Mouse (Mus musculus) neural tube, embryonic 14.5 days (tissue): ENCODE data around the gene Fancc. TPM values are rescaled to one million over a fixed set of nuclear protein-coding genes. Genes with fewer than 3 reads are reported as not detected.
A peak's percentile ranks its signal among the peaks of the same experiment; 100 is the strongest.
"Not testable (repeated sequence)": the region's sequence is repeated elsewhere in the genome, so short reads cannot be mapped to it uniquely, and the experiment has no call there.

Experiments
- ATAC-seq: fragments of 200-750 bp; cut with Nextera tagmentation; 2 replicates; pipeline ENCODE4 v1.8.0; 2017; ENCODE audit warnings: low read depth, mild to moderate bottlenecking, moderate TSS enrichment, moderate library complexity
- H3K27ac ChIP-seq: fragments of 300-500 bp; sonication (generic); 2 replicates; pipeline ENCODE4 v1.5.1; 2014; ENCODE audit warnings: low read depth, mild to moderate bottlenecking, control low read depth, low read length, moderate library complexity, mixed read lengths
- H3K27me3 ChIP-seq: fragments of 300-500 bp; sonication (generic); 2 replicates; pipeline ENCODE4 v1.6.1; 2014; ENCODE audit warnings: low read length; ENCODE audit not compliant: control insufficient read depth, insufficient read depth
- H3K36me3 ChIP-seq: fragments of 300-500 bp; sonication (generic); 2 replicates; pipeline ENCODE4 v1.6.1; 2014; ENCODE audit warnings: low read length, mixed read lengths; ENCODE audit not compliant: control insufficient read depth, insufficient read depth
- H3K4me1 ChIP-seq: fragments of 300-500 bp; sonication (generic); 2 replicates; pipeline ENCODE4 v1.6.1; 2014; ENCODE audit warnings: low read length; ENCODE audit not compliant: control insufficient read depth, insufficient read depth
- H3K4me2 ChIP-seq: fragments of 300-500 bp; sonication (generic); 2 replicates; pipeline ENCODE4 v1.6.1; 2014; ENCODE audit warnings: mild to moderate bottlenecking, low read depth, low read length, control low read depth
- H3K4me3 ChIP-seq: fragments of 300-500 bp; sonication (generic); 2 replicates; pipeline ENCODE4 v1.5.1; 2014; ENCODE audit warnings: low read depth, low read length, control low read depth, mixed read lengths
- H3K9ac ChIP-seq: fragments of 300-500 bp; sonication (generic); replicated peaks from 2 replicates; pipeline ENCODE4 v1.6.1; 2014; ENCODE audit warnings: low read depth, mild to moderate bottlenecking, control low read depth, low read length, mixed read lengths
- H3K9me3 ChIP-seq: fragments of 300-500 bp; sonication (generic); 2 replicates; pipeline ENCODE4 v1.6.1; 2016; ENCODE audit warnings: low read length; ENCODE audit not compliant: control insufficient read depth
- WGBS: fragments of 180-500 bp; shearing (Covaris S2); extraction: QIAGEN DNeasy Blood & Tissue Kit; methylation state at CpG from one replicate; pipeline ENCODE4 v1.1.7; 2014; 5-methylcytosine and 5-hydroxymethylcytosine counted together
- polyA plus RNA-seq: library from polyadenylated mRNA; unstranded; fragments of >200 nt; fragmentation: Nextera tagmentation; extraction: Ambion mirVana; gene quantifications from 2 replicates; pipeline ENCODE4 v1.2.1, GENCODE M21; 2014

The Fancc gene
- polyA plus RNA-seq, 1 experiment from 2014 or later, result 14.6 TPM

GRCm38 (mm10) chr13:63324311-63324710 lies 172.8 kb downstream of the Fancc start:
- H3K27ac ChIP-seq, result no peak overlapping the region
- 0 out of 2 replicates have a peak, but pooled peaks cover 3% of the 10 kb centered on the region for H3K4me1 ChIP-seq
- no peak overlapping the region for H3K9ac ChIP-seq
- no peak overlapping the region for H3K4me2 ChIP-seq
- H3K9me3 ChIP-seq, result no peaks in the 10 kb centered on the region
- ATAC-seq, result no peak
- 74% methylated on average over 3 of the region's 3 CpGs for WGBS
- H3K36me3 ChIP-seq, result no peaks in the 10 kb centered on the region
- no peak overlapping the region for H3K4me3 ChIP-seq
- no peaks in the 10 kb centered on the region for H3K27me3 ChIP-seq

- Histone ChIP-seq H3K4me2 (no peak overlapping the region), H3K4me1 (no peaks in the 10 kb centered on the region), H3K36me3 (no peaks in the 10 kb centered on the region), H3K27ac (no peak overlapping the region), H3K4me3 (no peak overlapping the region), H3K9ac (no peak overlapping the region), H3K27me3 (no peaks in the 10 kb centered on the region), H3K9me3 (no peaks in the 10 kb centered on the region)
- WGBS, result 73% methylated on average over 9 of the region's 9 CpGs
- ATAC-seq, result no peak
Measured at GRCm38 (mm10) chr13:63323286-63324075, 173.6 kb downstream of the Fancc start.

- Histone ChIP-seq H3K4me2 (no peak overlapping the region), H3K4me3 (no peak overlapping the region), H3K9ac (no peak overlapping the region), H3K9me3 (no peaks in the 10 kb centered on the region), H3K27ac (no peak overlapping the region), H3K36me3 (no peaks in the 10 kb centered on the region), H3K27me3 (no peaks in the 10 kb centered on the region), H3K4me1 (no peaks in the 10 kb centered on the region)
- no peak for ATAC-seq
- WGBS, result 85% methylated on average over 6 of the region's 6 CpGs
Measured at GRCm38 (mm10) chr13:63322756-63323155, 174.3 kb downstream of the Fancc start.

DNA sequence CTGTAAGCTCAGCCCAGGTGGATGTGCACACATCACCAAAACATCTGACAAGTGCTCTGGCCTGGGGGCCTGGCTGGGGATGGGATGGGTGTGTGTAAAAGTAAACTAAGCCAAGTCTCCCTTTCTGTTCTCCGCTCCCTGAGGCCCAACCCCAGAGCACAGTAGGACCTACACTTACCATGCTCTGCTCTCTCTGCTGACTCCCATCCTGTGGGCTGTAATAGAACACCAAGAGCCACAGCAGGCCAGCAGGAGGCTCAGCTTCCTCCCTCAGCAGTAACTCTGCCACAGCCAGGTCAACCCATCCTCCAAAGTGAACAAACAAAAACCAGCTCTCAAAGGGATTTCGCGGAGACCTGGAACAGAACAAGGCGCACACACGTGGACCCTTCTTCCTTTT lies 175.4 kb downstream of the Fancc start:
- no peak for ATAC-seq
- Histone ChIP-seq H3K9me3 (no peaks in the 10 kb centered on the region), H3K4me1 (no peaks in the 10 kb centered on the region), H3K27me3 (no peaks in the 10 kb centered on the region), H3K9ac (no peak overlapping the region), H3K4me2 (no peak overlapping the region), H3K4me3 (no peak overlapping the region), H3K36me3 (no peaks in the 10 kb centered on the region), H3K27ac (no peak overlapping the region)
- 61% methylated on average over 5 of the region's 5 CpGs for whole genome bisulfite sequencing

DNA sequence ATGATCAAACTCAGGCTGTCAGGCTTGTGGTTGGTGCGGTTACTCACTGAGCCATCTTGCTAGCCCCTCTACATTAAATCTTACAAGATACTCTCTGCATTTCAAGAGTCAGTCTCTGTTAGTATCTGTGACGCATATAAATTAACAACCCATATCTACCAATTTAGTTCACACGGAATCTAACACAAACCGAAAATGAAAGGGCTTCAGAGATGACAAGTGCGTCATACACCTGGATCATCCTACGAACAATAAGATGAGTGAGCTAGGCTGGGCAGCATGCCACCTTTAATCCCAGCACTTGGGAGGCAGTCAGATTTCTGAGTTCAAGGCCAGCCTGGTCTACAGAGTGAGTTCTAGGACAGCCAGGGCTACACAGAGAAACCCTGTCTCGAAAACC lies 177.3 kb downstream of the Fancc start:
- WGBS, result 98% methylated on average over 7 of the region's 7 CpGs
- Histone ChIP-seq H3K4me3 (no peak overlapping the region), H3K4me2 (no peak overlapping the region), H3K9me3 (no peaks in the 10 kb centered on the region), H3K27ac (no peak overlapping the region), H3K36me3 (no peaks in the 10 kb centered on the region), H3K27me3 (no peaks in the 10 kb centered on the region), H3K4me1 (no peaks in the 10 kb centered on the region), H3K9ac (no peak overlapping the region)
- no peak for ATAC-seq

DNA sequence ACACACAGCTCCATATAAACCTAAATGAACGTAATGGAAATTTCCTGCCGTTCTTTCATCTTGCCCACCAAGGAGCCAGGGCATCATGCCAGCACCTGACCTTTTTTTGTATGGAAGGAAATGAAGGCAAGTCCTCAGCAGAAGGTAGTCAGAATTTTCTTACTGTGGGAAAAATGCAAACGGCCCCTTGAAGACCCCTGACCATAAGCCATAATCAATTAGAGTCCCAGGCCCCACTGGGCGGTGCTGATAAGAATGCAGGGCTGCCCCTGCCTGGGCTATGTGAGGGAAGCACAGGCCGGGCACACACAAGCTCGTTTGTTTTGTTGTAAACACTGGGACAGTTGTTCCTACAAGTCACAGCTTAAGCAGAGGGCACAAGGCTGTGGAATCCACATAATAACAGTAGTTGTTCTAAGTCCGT lies 179.4 kb downstream of the Fancc start:
- H3K4me3 ChIP-seq, result no peak overlapping the region
- no peaks in the 10 kb centered on the region for H3K36me3 ChIP-seq
- 32% methylated on average over 7 of the region's 7 CpGs for WGBS
- H3K27me3 ChIP-seq, result no peaks in the 10 kb centered on the region
- no peaks in the 10 kb centered on the region for H3K4me1 ChIP-seq
- H3K9ac ChIP-seq, result no peak overlapping the region
- H3K4me2 ChIP-seq, result no peak overlapping the region
- no peak overlapping the region for H3K27ac ChIP-seq
- no peaks in the 10 kb centered on the region for H3K9me3 ChIP-seq
- peak; percentile 57; the same call in 1 of the 2 replicates for ATAC-seq

DNA sequence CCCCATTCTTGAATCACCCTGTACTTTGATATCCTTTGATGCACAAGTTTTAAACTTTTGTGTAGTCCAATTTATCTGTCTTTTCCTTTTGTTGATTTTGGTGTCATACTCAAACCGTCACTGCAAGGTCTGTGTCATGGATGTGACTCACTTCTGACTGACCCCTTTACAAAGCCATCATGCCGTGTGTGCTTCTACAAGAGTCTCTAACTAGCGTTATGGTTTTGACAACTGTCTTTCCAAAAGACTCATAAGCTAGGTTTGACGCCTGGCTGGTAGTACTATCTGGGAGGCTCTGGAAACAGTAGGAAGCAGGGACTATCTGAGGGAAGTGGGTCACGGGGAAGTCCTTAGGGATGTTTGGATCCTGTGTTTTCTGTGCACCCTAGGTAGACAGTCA lies 180.7 kb downstream of the Fancc start:
- H3K27ac ChIP-seq, result no peak overlapping the region
- H3K4me3 ChIP-seq, result no peak overlapping the region
- H3K4me2 ChIP-seq, result no peak overlapping the region
- no peak overlapping the region for H3K9ac ChIP-seq
- no peaks in the 10 kb centered on the region for H3K4me1 ChIP-seq
- no peaks in the 10 kb centered on the region for H3K27me3 ChIP-seq
- H3K36me3 ChIP-seq, result no peaks in the 10 kb centered on the region
- 91% methylated on average over 5 of the region's 5 CpGs for WGBS
- no peaks in the 10 kb centered on the region for H3K9me3 ChIP-seq
- no peak for ATAC-seq

DNA sequence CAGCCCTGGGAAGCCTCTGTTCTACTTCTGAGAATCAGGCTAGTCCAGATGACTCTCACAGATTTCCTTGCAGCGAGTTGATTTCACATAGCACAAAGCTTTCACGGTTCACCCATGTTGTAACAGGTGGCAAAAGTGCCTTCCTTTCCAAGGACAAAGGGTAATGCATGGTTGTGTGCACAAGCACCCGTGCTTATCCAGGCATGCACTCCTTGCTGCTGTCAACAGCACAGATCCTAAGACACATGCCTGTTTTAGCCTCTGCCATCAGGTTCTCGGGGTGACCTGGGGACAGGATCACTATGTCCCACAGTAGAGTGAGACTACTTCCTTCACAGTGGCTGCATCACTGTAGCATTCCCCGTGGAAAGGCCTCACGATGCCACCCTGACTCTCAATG lies 181.3 kb downstream of the Fancc start:
- H3K27ac ChIP-seq, result no peak overlapping the region

DNA sequence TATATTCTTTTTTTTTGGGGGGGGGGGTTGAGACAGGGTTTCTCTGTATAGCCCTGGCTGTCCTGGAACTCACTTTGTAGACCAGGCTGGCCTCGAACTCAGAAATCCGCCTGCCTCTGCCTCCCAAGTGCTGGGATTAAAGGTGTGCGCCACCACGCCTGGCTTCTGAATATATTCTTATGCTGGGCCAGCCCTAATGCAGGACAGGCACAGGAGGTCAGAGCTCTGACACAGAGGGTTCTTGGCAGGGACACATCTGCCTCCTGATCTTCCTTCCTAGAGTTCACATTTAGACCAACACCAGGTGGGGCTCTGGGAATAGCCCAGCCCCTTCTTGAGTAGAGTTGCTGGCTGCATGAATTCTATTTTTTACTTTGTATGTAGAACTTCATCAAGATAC lies 182.0 kb downstream of the Fancc start:
- H3K27me3 ChIP-seq, result not testable (repeated sequence)

More for the DNA sequence above, 181.3 kb downstream of the Fancc start:
- no peaks in the 10 kb centered on the region for H3K4me1 ChIP-seq
- H3K4me2 ChIP-seq, result no peak overlapping the region
- no peaks in the 10 kb centered on the region for H3K36me3 ChIP-seq
- WGBS, result 87% methylated on average over 6 of the region's 6 CpGs
- H3K4me3 ChIP-seq, result no peak overlapping the region
- H3K9me3 ChIP-seq, result no peaks in the 10 kb centered on the region
- no peaks in the 10 kb centered on the region for H3K27me3 ChIP-seq
- no peak overlapping the region for H3K9ac ChIP-seq
- ATAC-seq, result no peak

More for the DNA sequence above, 182.0 kb downstream of the Fancc start:
- H3K9ac ChIP-seq, H3K4me1 ChIP-seq, H3K27ac ChIP-seq, H3K4me3 ChIP-seq, H3K4me2 ChIP-seq, H3K36me3 ChIP-seq, ATAC-seq, H3K9me3 ChIP-seq: not testable (repeated sequence)
- WGBS, result 100% methylated on average over 3 of the region's 4 CpGs
